Mouse (Mus musculus) ES-Bruce4 (cell line): ENCODE data around the gene Fyttd1.

ENCODE experiments used
- EP300 ChIP-seq: IDR thresholded peaks from 2 replicates; pipeline ENCODE4 v1.6.1; 2011; ENCODE audit warnings: low read depth, low read length; ENCODE audit not compliant: insufficient read depth
- POLR2A ChIP-seq: IDR thresholded peaks from one replicate; pipeline ENCODE4 v1.8.1; 2011; ENCODE audit warnings: low read length; ENCODE audit not compliant: insufficient read depth

DNA sequence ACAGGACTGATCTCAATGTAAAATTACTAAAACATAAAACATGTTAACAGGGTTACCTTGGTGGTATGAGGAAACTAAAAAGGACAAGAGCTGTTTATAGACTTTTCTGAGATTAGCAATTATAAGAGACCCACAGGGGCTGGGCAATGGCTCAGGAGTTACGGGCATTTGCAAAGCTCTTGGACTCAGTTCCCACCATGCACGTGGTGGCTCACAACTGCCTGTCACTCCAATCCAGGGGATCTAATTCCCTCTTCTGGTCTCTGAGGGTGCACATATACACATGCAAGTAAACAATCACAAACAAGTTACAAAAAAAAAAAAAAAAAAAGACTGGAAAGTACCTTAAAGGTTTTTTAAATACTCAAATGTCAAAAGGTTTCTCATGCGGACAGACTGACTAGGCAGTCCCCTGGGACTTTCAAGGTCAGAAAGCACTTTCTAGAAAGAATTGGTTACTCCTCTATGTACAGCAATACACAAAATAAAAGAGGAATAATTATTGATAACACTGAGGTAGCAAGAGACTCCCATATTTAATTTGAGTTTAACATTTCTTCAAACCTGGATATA is 15.4 kb upstream of the Fyttd1 start:
- TF ChIP-seq EP300 (no peak), POLR2A (no peak)
